Mouse (Mus musculus) adrenal gland, adult 2 months (tissue): Measurements from ENCODE around the gene Zfp362. TPM values are rescaled to one million over a fixed set of nuclear protein-coding genes. Genes with fewer than 3 reads are reported as not detected.

Experiments used
- DNase-seq: peaks from one replicate; pipeline ENCODE4 v3.0.0; 2021
- polyA plus RNA-seq: library from polyadenylated mRNA; depleted of rRNA; stranded (reverse); fragments of >200 nt; gene quantifications from 2 replicates; pipeline ENCODE4 v1.2.3, GENCODE M21; 2012
- total RNA-seq, 2 experiments: library from RNA; stranded (reverse); gene quantifications; 2 replicates each; pipeline ENCODE4 v1.2.3; 2021

Zfp362 gene
- total and polyA plus RNA-seq, 3 experiments: 21.2 to 66.7 (median 28.2) TPM

DNA sequence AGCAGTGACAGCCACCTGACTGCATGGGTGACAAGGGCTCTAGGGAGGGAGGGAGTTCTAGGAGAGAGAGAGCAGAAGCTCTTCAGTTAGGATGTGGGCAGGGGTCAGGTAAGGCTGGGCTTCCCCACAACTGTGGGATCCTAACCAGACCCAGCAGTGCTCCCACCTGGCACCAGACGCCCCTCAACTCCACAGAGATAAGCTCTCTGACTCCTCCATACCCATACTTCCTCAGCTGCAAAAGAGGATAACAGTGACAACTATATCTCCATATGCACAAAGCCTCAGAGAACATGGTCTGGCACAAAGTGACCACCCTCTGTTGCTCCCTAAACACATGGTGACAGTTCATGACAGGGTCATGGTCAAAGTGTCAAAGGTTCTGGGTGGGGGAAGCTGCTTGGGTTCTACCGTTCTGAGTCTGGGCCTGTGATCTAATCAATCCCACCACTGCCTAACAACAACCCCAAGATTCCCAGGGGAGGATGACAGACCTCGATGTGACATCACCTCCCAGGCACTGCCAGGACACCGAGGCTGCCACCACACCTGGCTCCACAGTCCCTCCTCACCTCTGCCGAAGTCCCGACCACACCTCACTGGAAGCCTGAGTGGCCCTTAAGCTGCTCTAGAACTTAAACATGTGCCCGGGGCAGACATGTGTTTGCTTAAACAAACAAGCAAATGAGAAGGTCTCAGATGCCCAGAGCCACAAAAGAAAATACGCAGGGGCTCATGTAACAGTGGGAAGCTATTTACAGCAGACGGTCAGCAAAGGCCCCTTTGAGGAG lies 4.0 kb downstream of the Zfp362 start:
- DNase-seq: no peak

- no peak for DNase-seq
These were observed 9.1 kb downstream of the Zfp362 start for GRCm38 (mm10) chr4:128796788-128797187.

GRCm38 (mm10) chr4:128795596-128795995 lies 10.2 kb downstream of the Zfp362 start:
- DNase-seq: no peak

GRCm38 (mm10) chr4:128794198-128794597 lies 11.6 kb downstream of the Zfp362 start:
- no peak for DNase-seq

- DNase-seq: peak; percentile 94
These were observed 12.1 kb downstream of the Zfp362 start for GRCm38 (mm10) chr4:128793710-128794109.

DNA sequence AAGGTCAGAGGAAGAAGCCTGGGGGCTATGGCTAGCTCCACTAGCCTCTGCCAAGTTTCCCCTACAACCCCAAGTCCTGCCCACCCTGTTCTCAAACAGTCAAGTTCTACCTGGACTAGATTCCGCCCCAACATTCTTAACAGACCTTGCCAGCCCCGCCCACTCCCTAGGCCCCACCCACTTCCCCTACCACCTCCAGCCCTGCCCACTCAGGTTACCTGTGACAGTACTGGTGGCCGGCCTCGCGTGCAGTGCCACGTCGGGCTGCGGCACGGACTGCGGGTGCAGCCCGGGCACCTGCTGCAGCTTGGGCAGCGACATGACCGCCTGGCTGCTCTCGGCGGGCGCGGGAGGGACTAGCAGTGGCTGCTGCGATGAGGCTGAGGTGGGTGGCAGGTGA lies 16.2 kb downstream of the Zfp362 start:
- no peak for DNase-seq

DNA sequence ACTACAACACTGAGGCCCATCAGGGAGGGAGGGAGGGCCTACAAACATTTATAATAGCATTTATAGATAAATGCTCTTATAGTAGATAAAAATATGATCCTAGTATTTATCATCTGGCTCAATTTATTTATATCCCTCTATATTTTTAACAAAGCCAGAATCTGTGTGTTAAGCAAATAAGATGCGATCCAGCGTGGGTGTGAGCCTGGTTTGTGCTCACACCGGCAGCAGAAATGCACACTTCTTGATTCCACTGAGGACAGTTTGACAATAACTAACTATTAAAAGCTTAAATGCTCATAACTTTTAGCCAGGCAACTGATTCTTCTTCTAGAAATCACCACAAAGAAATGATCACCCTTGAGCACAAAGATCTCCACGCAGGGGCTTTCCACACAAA lies 17.7 kb downstream of the Zfp362 start:
- no peak for DNase-seq

DNA sequence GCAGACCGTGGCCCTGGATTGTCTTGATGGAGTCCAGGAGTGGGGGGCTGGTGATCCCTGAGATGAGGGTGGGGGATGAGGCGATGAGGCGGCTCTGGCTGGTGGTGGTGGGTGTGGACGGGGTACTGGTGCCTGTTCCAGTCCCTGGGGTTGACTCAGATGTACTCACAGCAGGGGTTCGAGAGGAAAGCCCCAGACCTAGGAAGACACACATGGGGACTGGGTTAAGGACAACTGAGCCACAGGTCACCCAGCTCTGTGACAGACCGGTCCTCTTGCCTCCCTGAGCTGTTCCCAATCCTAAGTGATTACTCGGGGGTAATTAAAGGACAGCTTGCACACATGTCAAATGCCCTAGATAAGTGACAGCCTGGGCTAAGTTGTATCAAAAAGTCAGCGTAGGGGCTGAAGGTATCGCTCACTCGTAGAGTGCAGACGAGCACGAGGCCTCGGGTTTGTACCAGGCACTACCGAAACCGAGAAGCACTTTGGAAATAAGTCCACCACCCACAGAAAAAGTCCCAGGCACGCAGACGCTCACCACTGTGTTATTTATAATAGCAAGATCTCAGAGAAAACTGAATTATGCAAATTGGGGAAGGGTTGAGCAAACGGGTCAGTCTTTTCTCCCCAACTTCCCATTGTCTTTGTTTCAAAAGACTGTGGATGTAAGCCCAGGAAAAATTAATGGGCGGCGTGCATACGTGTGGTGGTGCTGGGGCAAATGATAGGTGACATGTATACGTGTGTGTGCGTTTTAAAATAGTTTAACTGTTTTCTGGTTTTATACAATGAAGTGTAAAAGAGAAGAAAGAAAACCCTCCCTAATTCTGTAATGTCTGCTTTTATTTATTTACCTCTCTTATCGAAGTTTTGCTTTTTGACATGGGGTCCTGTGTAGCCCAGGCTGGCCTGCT lies 18.6 kb downstream of the Zfp362 start:
- DNase-seq: no peak

GRCm38 (mm10) chr4:128785921-128786654 lies 19.8 kb downstream of the Zfp362 start:
- DNase-seq: no peak

- no peak for DNase-seq
These were observed 20.8 kb downstream of the Zfp362 start for GRCm38 (mm10) chr4:128784950-128785631.

DNA sequence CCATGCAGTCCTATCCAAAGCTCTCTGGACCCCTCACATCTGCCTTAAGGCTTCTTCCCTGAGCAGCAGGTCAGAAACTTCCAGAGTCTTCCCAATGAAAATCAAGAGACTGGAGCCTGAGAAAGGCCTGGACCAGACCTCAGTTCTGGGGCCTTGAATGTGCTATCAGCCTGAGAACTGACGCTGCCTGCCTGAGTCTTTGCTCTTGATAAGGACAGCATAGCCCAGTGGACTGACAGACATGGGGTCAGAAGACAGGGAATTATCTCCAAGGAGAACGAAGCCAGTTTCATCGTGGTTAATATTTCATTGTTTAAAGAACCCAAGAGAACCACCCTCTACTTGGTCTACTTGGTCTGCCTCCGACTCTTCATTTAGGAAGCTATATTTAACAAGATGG lies 23.2 kb downstream of the Zfp362 start:
- no peak for DNase-seq

- no peak for DNase-seq
These were observed 23.8 kb downstream of the Zfp362 start for GRCm38 (mm10) chr4:128782037-128782436.

- DNase-seq: no peak
These were observed 28.3 kb downstream of the Zfp362 start for GRCm38 (mm10) chr4:128777593-128777992.

GRCm38 (mm10) chr4:128776568-128777289 lies 29.1 kb downstream of the Zfp362 start:
- DNase-seq: peak; percentile 80

- no peak for DNase-seq
These were observed 31.4 kb downstream of the Zfp362 start for GRCm38 (mm10) chr4:128774467-128774866.

DNA sequence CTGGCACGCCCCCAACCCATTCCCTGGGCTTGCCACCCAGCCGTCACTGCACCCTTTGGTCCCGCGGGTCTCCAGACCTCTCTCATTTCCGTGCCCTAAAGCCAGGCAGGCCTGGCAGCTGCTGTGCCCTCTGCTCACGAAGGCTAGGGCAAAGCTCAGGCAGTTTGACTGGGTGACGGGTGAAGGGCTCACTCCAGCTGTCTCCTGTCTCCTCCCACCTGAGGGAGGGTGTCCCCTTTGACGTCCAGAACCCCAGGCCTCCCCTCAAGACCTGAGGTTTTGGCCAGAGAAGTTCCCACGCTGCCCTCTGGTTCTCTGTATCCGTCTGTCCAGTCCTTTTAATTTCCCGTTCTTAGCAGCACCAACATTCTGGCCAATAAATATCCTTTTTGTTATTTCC lies 32.0 kb downstream of the Zfp362 start:
- no peak for DNase-seq

DNA sequence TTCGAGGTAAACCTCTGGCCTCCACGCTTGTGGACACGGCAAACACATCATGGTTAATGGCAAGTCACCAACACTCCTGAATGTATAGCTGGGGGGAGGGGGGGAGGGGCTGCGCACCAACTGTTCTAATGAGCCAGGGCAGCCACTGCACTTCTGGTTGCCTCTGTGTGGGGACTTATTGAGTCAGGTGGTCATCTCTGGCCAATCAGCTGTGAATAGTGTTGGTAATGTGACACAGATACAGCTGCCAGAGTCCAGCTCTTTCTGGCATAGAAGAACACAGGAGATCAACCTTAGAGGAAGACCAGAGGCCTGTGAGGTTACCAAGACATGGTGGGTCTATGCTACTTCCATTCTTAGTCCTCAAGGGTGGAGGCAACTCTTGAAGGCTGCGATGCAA lies 35.1 kb downstream of the Zfp362 start:
- no peak for DNase-seq

DNA sequence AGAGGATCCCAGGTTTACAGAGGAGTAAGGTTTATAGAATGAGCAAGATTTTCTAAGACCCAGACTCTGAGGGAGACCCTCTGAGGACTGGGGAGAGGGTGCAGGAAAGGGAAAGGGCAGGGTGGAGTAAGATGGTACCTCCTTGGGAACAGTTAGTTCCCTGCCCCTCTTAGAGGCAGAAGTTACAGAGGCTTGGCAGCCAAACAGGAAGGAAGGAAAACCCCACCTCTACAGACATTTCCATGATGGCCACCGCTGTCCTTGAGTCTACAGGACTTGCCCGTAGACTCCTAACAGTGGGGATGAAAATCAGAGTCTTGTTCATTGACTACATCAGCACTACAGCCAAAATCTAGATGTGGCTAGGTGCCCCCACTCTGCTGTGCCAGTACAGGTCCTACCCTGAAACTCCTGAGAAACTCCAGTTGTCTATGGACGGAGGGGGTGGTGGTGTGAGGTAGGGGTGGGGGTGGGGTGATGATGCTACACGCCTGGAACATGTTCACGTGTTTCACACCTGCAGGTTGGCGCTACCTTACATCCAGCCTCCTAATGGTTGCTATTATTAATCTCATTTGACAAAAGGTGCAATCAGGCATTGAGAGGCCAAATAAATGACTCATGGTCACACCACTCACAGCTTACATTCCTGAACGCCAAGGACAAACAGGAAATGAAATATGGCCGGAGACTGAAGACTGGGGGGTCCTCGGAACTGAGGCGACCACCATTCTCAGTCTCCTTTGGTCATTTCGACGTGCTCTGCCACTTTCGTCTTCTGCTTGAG lies 36.1 kb downstream of the Zfp362 start:
- DNase-seq: no peak

- DNase-seq: no peak
These were observed 37.7 kb downstream of the Zfp362 start for GRCm38 (mm10) chr4:128768120-128768519.

- no peak for DNase-seq
These were observed 38.9 kb downstream of the Zfp362 start for GRCm38 (mm10) chr4:128766929-128767328.
